Mouse (Mus musculus): ENCODE data around the gene Vmn2r73. TPM values are rescaled to one million over a fixed set of nuclear protein-coding genes. Genes with fewer than 3 reads are reported as not detected.
"Not testable (repeated sequence)": the region's sequence is repeated elsewhere in the genome, so short reads cannot be mapped to it uniquely, and the experiment has no call there.

Gene Vmn2r73
- total RNA-seq (2021) (not detected), polyA plus RNA-seq (2012; rRNA removed) (not detected in 2 replicates)
- long read RNA-seq = 0 reads

- 52% methylated on average over 1 of the region's 1 CpGs for WGBS
- Histone ChIP-seq H3K27ac (no peak within 1 kb of the TSS), H3K79me2 (replicated peaks; ENCODE audit: control insufficient read depth, insufficient read depth, low read length) (no peaks in the 10 kb centered on the region), H3K27me3 (ENCODE audit: control insufficient read depth, insufficient read depth, low read length) (no peaks in the 10 kb centered on the region), H3K9ac (ENCODE audit: low read depth, low read length) (no peak within 1 kb of the TSS), H3K36me3 (ENCODE audit: control insufficient read depth, insufficient read depth, low read length) (no peaks in the 10 kb centered on the region), H3K4me3 (no peak within 1 kb of the TSS), H3K4me1 (ENCODE audit: control insufficient read depth, insufficient read depth, low read length) (no peaks in the 10 kb centered on the region)
- DNase-seq = no peak
- intact Hi-C loops (cut with DNase I) = no loop called here
- TF ChIP-seq EP300 (IDR thresholded peaks at IDR 0.05; ENCODE audit: insufficient read depth, low read depth, low read length) = no peak
- no peak for TF ChIP-seq CTCF (IDR thresholded peaks at IDR 0.05)
- TF ChIP-seq POLR2A (IDR thresholded peaks at IDR 0.05; ENCODE audit: insufficient read depth, low read depth, low read length) = no peak
Measured at GRCm38 (mm10) chr7:85876166-85876565, at the start of gene Vmn2r73. Gene Vmn2r73 (minus strand): TSS chr7:85876266.

DNA sequence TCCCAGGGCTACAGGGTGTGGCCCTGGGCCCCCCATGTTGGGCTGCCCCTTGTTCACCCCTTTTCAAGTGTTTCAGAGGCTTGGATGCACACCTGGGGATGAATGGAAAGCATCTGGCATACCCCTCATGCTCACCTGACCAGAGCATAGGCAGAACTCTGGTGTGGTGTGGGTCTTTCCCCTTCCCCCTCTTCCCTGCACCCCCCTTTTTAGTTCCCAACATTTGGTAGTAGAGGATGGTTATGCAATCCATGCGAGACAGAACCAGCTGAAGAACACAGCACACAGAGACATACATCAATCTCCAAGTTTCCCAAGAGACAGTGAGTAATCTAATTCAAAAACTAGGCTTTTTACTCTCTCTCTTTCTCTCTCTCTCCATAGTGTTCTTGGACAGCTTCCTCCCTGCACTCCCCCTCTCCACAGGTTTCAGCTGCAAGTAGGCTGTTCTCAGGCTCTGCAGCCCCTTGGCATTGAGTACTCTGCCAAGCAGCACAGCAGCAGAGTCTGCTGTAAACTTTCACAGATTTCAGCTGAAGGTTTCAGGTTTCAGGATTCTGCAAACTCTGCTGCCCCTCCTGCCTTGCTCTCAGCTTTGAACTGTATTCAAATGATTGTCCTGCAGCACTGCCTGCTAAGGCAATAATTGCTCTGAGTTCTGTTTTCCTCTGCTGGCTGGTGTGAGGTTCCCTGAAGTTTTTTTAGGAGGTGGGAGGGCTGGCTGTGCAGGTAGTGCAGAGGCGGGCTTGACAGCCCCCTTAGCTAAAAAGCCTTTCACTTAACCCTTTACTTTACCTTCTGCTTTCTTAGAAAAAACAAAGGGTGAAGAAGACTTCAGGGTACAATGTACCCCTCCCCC is 35.7 kb downstream of the Vmn2r73 start:
- 23% methylated on average over 2 of the region's 2 CpGs for WGBS
- H3K27me3 ChIP-seq (ENCODE audit: control insufficient read depth, insufficient read depth, low read length) = no peaks in the 10 kb centered on the region
- DNase-seq = no peak
- H3K9ac ChIP-seq (ENCODE audit: low read depth, low read length) = no peak overlapping the region
- H3K4me1 ChIP-seq (ENCODE audit: control insufficient read depth, insufficient read depth, low read length) = no peaks in the 10 kb centered on the region
- H3K27ac ChIP-seq = no peak overlapping the region
- H3K4me3 ChIP-seq = no peak overlapping the region
- no peaks in the 10 kb centered on the region for H3K79me2 ChIP-seq (replicated peaks; ENCODE audit: control insufficient read depth, insufficient read depth, low read length)
- intact Hi-C loops (cut with DNase I) = no loop called here
- no peaks in the 10 kb centered on the region for H3K36me3 ChIP-seq (ENCODE audit: control insufficient read depth, insufficient read depth, low read length)
- TF ChIP-seq CTCF (IDR thresholded peaks at IDR 0.05) (no peak), POLR2A (IDR thresholded peaks at IDR 0.05; ENCODE audit: insufficient read depth, low read depth, low read length) (no peak), EP300 (IDR thresholded peaks at IDR 0.05; ENCODE audit: insufficient read depth, low read depth, low read length) (no peak)

DNA sequence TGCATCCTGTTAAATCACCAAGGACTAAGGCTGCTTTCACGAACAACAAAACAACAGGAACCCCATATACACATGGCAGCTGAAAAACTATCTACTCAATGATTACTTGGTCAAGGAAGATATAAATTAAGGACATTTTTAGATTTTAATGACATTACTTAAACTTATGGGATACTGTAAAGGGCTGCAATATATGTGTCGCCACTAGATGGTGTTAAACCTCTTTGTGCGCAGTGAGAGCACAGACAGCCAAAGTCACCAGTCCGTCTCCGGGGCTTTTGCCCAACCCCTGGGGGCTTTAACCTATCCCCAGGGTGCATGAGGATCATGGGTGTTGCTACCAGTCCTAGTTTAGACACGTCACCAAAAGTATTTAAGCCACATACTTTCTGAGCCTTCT is 58.0 kb downstream of the Vmn2r73 start:
- H3K9ac ChIP-seq (ENCODE audit: low read depth, low read length); H3K79me2 ChIP-seq (replicated peaks; ENCODE audit: control insufficient read depth, insufficient read depth, low read length); intact Hi-C loops (cut with DNase I); H3K27ac ChIP-seq; H3K27me3 ChIP-seq (ENCODE audit: control insufficient read depth, insufficient read depth, low read length); H3K36me3 ChIP-seq (ENCODE audit: control insufficient read depth, insufficient read depth, low read length); H3K4me1 ChIP-seq (ENCODE audit: control insufficient read depth, insufficient read depth, low read length); DNase-seq; H3K4me3 ChIP-seq: not testable (repeated sequence)
- peak; percentile 30; the same call in 1 of the 2 replicates for TF ChIP-seq CTCF (IDR thresholded peaks at IDR 0.05)
- WGBS = 10% methylated on average over 6 of the region's 6 CpGs

Other genes with a start within 250 kb of the Vmn2r73 start
- gene Vmn2r72, start 121.2 kb downstream of the Vmn2r73 start, total RNA-seq (2021) = not detected
- not detected in 2 replicates for gene Vmn2r72, start 121.2 kb downstream of the Vmn2r73 start, polyA plus RNA-seq (2012; rRNA removed)
- not detected for gene Vmn2r74, start 85.4 kb upstream of the Vmn2r73 start, total RNA-seq (2021)
- gene Vmn2r74, start 85.4 kb upstream of the Vmn2r73 start, polyA plus RNA-seq (2012; rRNA removed) = not detected in 2 replicates

Data from heart, adult 2 months (tissue).